Mouse (Mus musculus) CH12.LX (cell line): Measurements from ENCODE around the gene Slc35c1. TPM values are rescaled to one million over a fixed set of nuclear protein-coding genes. Genes with fewer than 3 reads are reported as not detected.

Source experiments
- DNase-seq: peaks from one replicate; pipeline ENCODE4 v3.0.0-alpha.2; 2013; ENCODE audit errors: extremely low read depth
- H3K27ac ChIP-seq: 2 replicates; pipeline ENCODE4 v1.5.1; 2012; ENCODE audit warnings: low read depth, mild to moderate bottlenecking, control low read depth, moderate library complexity; ENCODE audit not compliant: insufficient read depth
- H3K27me3 ChIP-seq: replicated peaks from 2 replicates; pipeline ENCODE3; 2012; ENCODE audit warnings: inconsistent platforms
- H3K36me3 ChIP-seq, 2 experiments: replicated peaks in 1 of 2; 2 replicates each; pipeline versions ENCODE3 to v1.6.1; 2012; ENCODE audit warnings: inconsistent platforms in 1 of 2, low read length in 1 of 2, mild to moderate bottlenecking in 1 of 2, mixed read lengths in 1 of 2, moderate library complexity in 1 of 2; ENCODE audit not compliant: control insufficient read depth in 1 of 2, insufficient read depth in 1 of 2
- H3K4me1 ChIP-seq, 2 experiments: 2 replicates each; pipeline ENCODE4 v1.6.1; 2012; ENCODE audit warnings: inconsistent platforms in 1 of 2, moderate library complexity in 1 of 2; ENCODE audit not compliant: insufficient read depth in 2 of 2, control insufficient read depth in 1 of 2
- H3K4me2 ChIP-seq: 2 replicates; pipeline ENCODE4 v1.6.1; 2012; ENCODE audit warnings: low read depth, mild to moderate bottlenecking, control low read depth; ENCODE audit not compliant: poor library complexity, insufficient read depth, severe bottlenecking
- H3K4me3 ChIP-seq, 3 experiments: fragments of 150-350 bp in 1 of 3; sonication (generic) in 1 of 3; replicated peaks in 1 of 3; 2 replicates each; pipeline versions ENCODE3 to v1.5.1; 2011 to 2012; ENCODE audit warnings: low read depth in 2 of 3, low read length in 2 of 3, mild to moderate bottlenecking in 2 of 3, moderate library complexity in 2 of 3, control low read depth in 1 of 3, improper control_type of control experiment in 1 of 3, inconsistent platforms in 1 of 3, mixed read lengths in 1 of 3; ENCODE audit not compliant: poor library complexity in 1 of 3
- H3K79me2 ChIP-seq: replicated peaks from 2 replicates; pipeline ENCODE4 v1.6.1; 2012; ENCODE audit warnings: mild to moderate bottlenecking, moderate library complexity; ENCODE audit not compliant: control insufficient read depth, poor library complexity, insufficient read depth, severe bottlenecking; ENCODE audit errors: extremely low read depth
- H3K9ac ChIP-seq: 2 replicates; pipeline ENCODE4 v1.6.1; 2012; ENCODE audit warnings: low read depth, mild to moderate bottlenecking, control low read depth, moderate library complexity; ENCODE audit not compliant: insufficient read depth
- H3K9me3 ChIP-seq: replicated peaks from 2 replicates; pipeline ENCODE3; 2012; ENCODE audit warnings: low read length, inconsistent platforms, mixed read lengths
- CHD1 ChIP-seq: IDR thresholded peaks from 2 replicates; pipeline ENCODE4 v1.6.1; 2012; ENCODE audit warnings: low read depth, low read length, improper control_type of control experiment, inconsistent platforms
- E2F4 ChIP-seq: IDR thresholded peaks from 2 replicates; pipeline ENCODE4 v1.6.1; 2011; ENCODE audit warnings: low read depth, low read length, improper control_type of control experiment; ENCODE audit not compliant: insufficient replicate concordance
- ETS1 ChIP-seq: conservative IDR thresholded peaks from 2 replicates; pipeline ENCODE4 v1.6.1; 2012; ENCODE audit warnings: low read depth, mild to moderate bottlenecking, inconsistent platforms, low read length, improper control_type of control experiment, moderate library complexity
- GABPA ChIP-seq: IDR thresholded peaks from 2 replicates; pipeline ENCODE4 v1.6.1; 2012; ENCODE audit warnings: low read depth, low read length, improper control_type of control experiment, inconsistent platforms; ENCODE audit not compliant: insufficient replicate concordance
- KAT2A ChIP-seq: IDR thresholded peaks from 2 replicates; pipeline ENCODE4 v1.6.1; 2012; ENCODE audit warnings: low read length, improper control_type of control experiment, inconsistent platforms; ENCODE audit not compliant: insufficient replicate concordance
- MAFK ChIP-seq: IDR thresholded peaks from 2 replicates; pipeline ENCODE4 v1.6.1; 2011; ENCODE audit warnings: low read length, improper control_type of control experiment; ENCODE audit not compliant: insufficient replicate concordance
- MAZ ChIP-seq: IDR thresholded peaks from 2 replicates; pipeline ENCODE4 v1.6.1; 2012; ENCODE audit warnings: low read depth, mild to moderate bottlenecking, inconsistent platforms, low read length, improper control_type of control experiment, moderate library complexity
- MEF2A ChIP-seq: IDR thresholded peaks from 2 replicates; pipeline ENCODE4 v1.6.1; 2014; ENCODE audit warnings: low read depth, mild to moderate bottlenecking, inconsistent platforms, low read length, improper control_type of control experiment, borderline replicate concordance
- MXI1 ChIP-seq: IDR thresholded peaks from 2 replicates; pipeline ENCODE4 v1.6.1; 2011; ENCODE audit warnings: mild to moderate bottlenecking, low read depth, low read length, improper control_type of control experiment
- MYC ChIP-seq: IDR thresholded peaks from 2 replicates; pipeline ENCODE4 v1.6.1; 2011; ENCODE audit warnings: low read depth, mild to moderate bottlenecking, improper control_type of control experiment, low read length
- RAD21 ChIP-seq: IDR thresholded peaks from 2 replicates; pipeline ENCODE4 v1.6.1; 2011; ENCODE audit warnings: low read depth, mild to moderate bottlenecking, low read length, improper control_type of control experiment, moderate library complexity
- RCOR1 ChIP-seq: conservative IDR thresholded peaks from 2 replicates; pipeline ENCODE4 v1.6.1; 2012; ENCODE audit warnings: low read depth, mild to moderate bottlenecking, inconsistent platforms, low read length, improper control_type of control experiment
- SIN3A ChIP-seq: IDR thresholded peaks from 2 replicates; pipeline ENCODE4 v1.6.1; 2012; ENCODE audit warnings: low read length, improper control_type of control experiment, inconsistent platforms
- TCF12 ChIP-seq: IDR thresholded peaks from 2 replicates; pipeline ENCODE4 v1.6.1; 2014; ENCODE audit warnings: low read depth, mild to moderate bottlenecking, inconsistent platforms, low read length, improper control_type of control experiment
- UBTF ChIP-seq: IDR thresholded peaks from 2 replicates; pipeline ENCODE4 v1.6.1; 2012; ENCODE audit warnings: low read depth, mild to moderate bottlenecking, inconsistent platforms, low read length, improper control_type of control experiment, moderate library complexity
- ZC3H11A ChIP-seq: IDR thresholded peaks from 2 replicates; pipeline ENCODE4 v1.6.1; 2012; ENCODE audit warnings: low read depth, mild to moderate bottlenecking, inconsistent platforms, low read length, improper control_type of control experiment
- dilution Hi-C: fragments of 300-500 bp; cut with MboI; formaldehyde crosslinking; loops from 2 replicates; pipeline ENCODE4 v1.14.3; 2020; ENCODE audit warnings: low sequenced_read_pairs; ENCODE audit not compliant: extremely low pct_unique_long_range_greater_than_20kb, extremely low pct_ligation_motif_present
- in situ Hi-C: fragments of 300-500 bp; cut with MboI; formaldehyde crosslinking; loops from 3 replicates; pipeline ENCODE4 v1.14.3; 2019; ENCODE audit warnings: low sequenced_read_pairs, low pct_ligation_motif_present, low pct_unique_long_range_greater_than_20kb, mixed read lengths
- polyA plus RNA-seq: library from polyadenylated mRNA; unstranded; fragments of >175 nt; gene quantifications from 2 replicates; pipeline ENCODE4 v1.2.1, GENCODE M21; 2012; ENCODE audit warnings: low read depth; ENCODE audit not compliant: insufficient read length
- total RNA-seq, 2 experiments: library from RNA; depleted of rRNA; stranded (reverse); fragments of 300-350 nt in 1 of 2; fragments of >200 nt in 1 of 2; gene quantifications; 2 replicates each; pipeline ENCODE4 v1.2.3; 2012 to 2014

The Slc35c1 gene
- total and polyA plus RNA-seq, 3 experiments = 4.1 to 22.7 (median 8.7) TPM

GRCm38 (mm10) chr2:92455704-92456103 lies 4.6 kb downstream of the Slc35c1 start:
- peaks cover 23 to 45% of the 10 kb centered on the region in 2 experiments for H3K4me1 ChIP-seq
- no peak overlapping the region for H3K27ac ChIP-seq
- H3K4me3 ChIP-seq = no peak overlapping the region
- in situ Hi-C loops (no loop called here), dilution Hi-C loops (no loop called here)
- no peak overlapping the region for H3K4me2 ChIP-seq
- H3K36me3 ChIP-seq = peaks cover 19 to 50% of the 10 kb centered on the region in 2 experiments
- peaks cover 9% of the 10 kb centered on the region for H3K27me3 ChIP-seq
- no peak for DNase-seq
- peaks cover 6% of the 10 kb centered on the region for H3K79me2 ChIP-seq
- H3K9me3 ChIP-seq = no peaks in the 10 kb centered on the region
- H3K9ac ChIP-seq = no peak overlapping the region
- TF ChIP-seq E2F4 = no peak

- dilution Hi-C loops = no loop called here
- H3K9me3 ChIP-seq = no peaks in the 10 kb centered on the region
- H3K4me2 ChIP-seq = no peak overlapping the region
- H3K79me2 ChIP-seq = peaks cover 6% of the 10 kb centered on the region
- no peak overlapping the region for H3K9ac ChIP-seq
- no peak overlapping the region for H3K27ac ChIP-seq
- no peaks in the 10 kb centered on the region for H3K27me3 ChIP-seq
- in situ Hi-C loops = no loop called here
- H3K36me3 ChIP-seq = peaks cover 19 to 50% of the 10 kb centered on the region in 2 experiments
- no peak for DNase-seq
- no peak for TF ChIP-seq TCF12
- no peak for TF ChIP-seq MAFK
- no peak for TF ChIP-seq UBTF
- TF ChIP-seq MXI1 = no peak
- no peak for TF ChIP-seq RCOR1
- TF ChIP-seq MYC = no peak
- no peak overlapping the region for H3K4me3 ChIP-seq
- H3K4me1 ChIP-seq = peaks cover 18 to 36% of the 10 kb centered on the region in 2 experiments
Measured at GRCm38 (mm10) chr2:92454166-92454565, 6.2 kb downstream of the Slc35c1 start.

- Histone ChIP-seq H3K79me2 (no peaks in the 10 kb centered on the region), H3K4me3 (no peak overlapping the region), H3K9ac (no peak overlapping the region), H3K36me3 (peaks cover 19 to 38% of the 10 kb centered on the region in 2 experiments), H3K27me3 (no peaks in the 10 kb centered on the region), H3K4me2 (no peak overlapping the region), H3K9me3 (no peaks in the 10 kb centered on the region), H3K4me1 (peaks cover 0 to 11% of the 10 kb centered on the region in 2 experiments; a peak in 2 of 4 replicates), H3K27ac (no peak overlapping the region)
- dilution Hi-C loops = no loop called here
- no peak for DNase-seq
- no peak for TF ChIP-seq RAD21
- no peak for TF ChIP-seq GABPA
- no peak for TF ChIP-seq UBTF
- TF ChIP-seq MAZ = no peak
- no peak for TF ChIP-seq ZC3H11A
- TF ChIP-seq CHD1 = no peak
- no peak for TF ChIP-seq SIN3A
- no peak for TF ChIP-seq MEF2A
- no peak for TF ChIP-seq ETS1
- TF ChIP-seq KAT2A = no peak
- TF ChIP-seq MAFK = no peak
- in situ Hi-C loops = no loop called here
Measured at GRCm38 (mm10) chr2:92451126-92451525, 9.2 kb downstream of the Slc35c1 start.
